Mouse (Mus musculus) liver, embryonic 14.5 days (tissue): ENCODE measurements around the gene Cd109. TPM values are rescaled to one million over a fixed set of nuclear protein-coding genes. Genes with fewer than 3 reads are reported as not detected.
A peak's percentile ranks its signal among the peaks of the same experiment; 100 is the strongest.

Experiments used
- ATAC-seq: fragments of 200-750 bp; cut with Nextera tagmentation; 2 replicates; pipeline ENCODE4 v1.8.0; 2017; ENCODE audit warnings: moderate number of reproducible peaks, mild to moderate bottlenecking, moderate library complexity; ENCODE audit not compliant: insufficient read depth
- DNase-seq, 3 experiments: peaks; one replicate each; pipeline ENCODE4 v3.0.0-alpha.2; 2012 to 2013; ENCODE audit warnings: low read depth in 3 of 3, low spot score in 3 of 3
- H3K27ac ChIP-seq: fragments of 300-500 bp; sonication (generic); 2 replicates; pipeline ENCODE4 v1.5.1; 2014; ENCODE audit warnings: moderate library complexity, mild to moderate bottlenecking, control low read depth, inconsistent platforms
- H3K27me3 ChIP-seq: fragments of 300-500 bp; sonication (generic); 2 replicates; pipeline ENCODE4 v1.6.1; 2014; ENCODE audit warnings: mild to moderate bottlenecking, low read length, moderate library complexity; ENCODE audit not compliant: control insufficient read depth, insufficient read depth
- H3K36me3 ChIP-seq: fragments of 300-500 bp; sonication (generic); replicated peaks from 2 replicates; pipeline ENCODE4 v1.6.1; 2014; ENCODE audit warnings: low read depth; ENCODE audit not compliant: control insufficient read depth, insufficient read depth
- H3K4me1 ChIP-seq, 2 experiments: fragments of 200-500 bp in 1 of 2; fragments of 300-500 bp in 1 of 2; sonication (generic) in 1 of 2; replicated peaks; 2 replicates each; pipeline ENCODE4 v1.6.1; 2012 to 2014; ENCODE audit warnings: antibody characterized with exemption in 1 of 2, inconsistent platforms in 1 of 2, low read length in 1 of 2; ENCODE audit not compliant: control insufficient read depth in 2 of 2, insufficient read depth in 2 of 2
- H3K4me2 ChIP-seq: fragments of 300-500 bp; sonication (generic); 2 replicates; pipeline ENCODE4 v1.6.1; 2014; ENCODE audit warnings: low read depth, mild to moderate bottlenecking, control low read depth, moderate library complexity
- H3K4me3 ChIP-seq, 2 experiments: fragments of 200-500 bp in 1 of 2; fragments of 300-500 bp in 1 of 2; sonication (generic) in 1 of 2; 2 replicates each; pipeline ENCODE4 v1.5.1; 2012 to 2014; ENCODE audit warnings: low read depth in 2 of 2, low read length in 2 of 2, mild to moderate bottlenecking in 2 of 2, control low read depth in 1 of 2, inconsistent platforms in 1 of 2, moderate library complexity in 1 of 2; ENCODE audit not compliant: insufficient read depth in 1 of 2
- H3K9ac ChIP-seq: fragments of 300-500 bp; sonication (generic); replicated peaks from 2 replicates; pipeline ENCODE4 v1.6.1; 2014; ENCODE audit warnings: mild to moderate bottlenecking, control low read depth, moderate library complexity
- H3K9me3 ChIP-seq: fragments of 300-500 bp; sonication (generic); 2 replicates; pipeline ENCODE4 v1.6.1; 2016; ENCODE audit warnings: low read length, mixed read lengths; ENCODE audit not compliant: control insufficient read depth
- CTCF ChIP-seq: IDR thresholded peaks from 2 replicates; pipeline ENCODE4 v1.5.1; 2016; ENCODE audit warnings: antibody characterized with exemption, low read depth, control low read depth
- EP300 ChIP-seq: IDR thresholded peaks from 2 replicates; pipeline ENCODE4 v1.6.1; 2016; ENCODE audit warnings: antibody characterized with exemption, low read depth
- WGBS: fragments of 180-500 bp; shearing (Covaris S2); extraction: QIAGEN DNeasy Blood & Tissue Kit; methylation state at CpG from one replicate; pipeline ENCODE4 v1.1.7; 2014; ENCODE audit not compliant: insufficient replicate concordance; 5-methylcytosine and 5-hydroxymethylcytosine counted together
- polyA plus RNA-seq, 2 experiments: library from polyadenylated mRNA; depleted of rRNA in 1 of 2; stranded (reverse) in 1 of 2; unstranded in 1 of 2; fragments of >200 nt; fragmentation: Nextera tagmentation in 1 of 2; extraction: Ambion mirVana in 1 of 2; gene quantifications; 2 replicates each; pipeline versions ENCODE4 v1.2.1 to v1.2.3; 2012 to 2014

Cd109 gene
- polyA plus RNA-seq, 2 experiments = 0.06 to 0.07 TPM

- ATAC-seq (no peak), DNase-seq (no peak)
- 46% methylated on average over 4 of the region's 4 CpGs for WGBS
Measured at GRCm38 (mm10) chr9:78641386-78641785, 26.0 kb downstream of the Cd109 start.

GRCm38 (mm10) chr9:78646008-78646777, 30.8 kb downstream of the Cd109 start:
- Histone ChIP-seq H3K9ac (no peak overlapping the region), H3K4me1 (no peaks in the 10 kb centered on the region), H3K27me3 (no peaks in the 10 kb centered on the region), H3K27ac (no peak overlapping the region), H3K4me3 (no peak overlapping the region), H3K36me3 (no peaks in the 10 kb centered on the region), H3K9me3 (no peaks in the 10 kb centered on the region), H3K4me2 (no peak overlapping the region)
- peak; percentile 4 to 27 (median 17) for DNase-seq
- TF ChIP-seq CTCF (peak; percentile 72), EP300 (no peak)
- ATAC-seq = no peak
- 34% methylated on average over 6 of the region's 6 CpGs for WGBS

More at GRCm38 (mm10) chr9:78641386-78641785, 26.0 kb downstream of the Cd109 start:
- H3K4me1 ChIP-seq = no peaks in the 10 kb centered on the region
- no peak overlapping the region for H3K4me2 ChIP-seq
- no peak overlapping the region for H3K4me3 ChIP-seq
- H3K9me3 ChIP-seq = no peaks in the 10 kb centered on the region
- no peak overlapping the region for H3K9ac ChIP-seq
- no peaks in the 10 kb centered on the region for H3K27me3 ChIP-seq
- no peak overlapping the region for H3K27ac ChIP-seq
- TF ChIP-seq CTCF (no peak), EP300 (no peak)
- no peaks in the 10 kb centered on the region for H3K36me3 ChIP-seq

- Histone ChIP-seq H3K9me3 (no peaks in the 10 kb centered on the region), H3K27ac (no peak overlapping the region), H3K4me3 (no peak overlapping the region), H3K9ac (no peak overlapping the region), H3K4me1 (no peaks in the 10 kb centered on the region), H3K4me2 (no peak overlapping the region), H3K27me3 (no peaks in the 10 kb centered on the region), H3K36me3 (no peaks in the 10 kb centered on the region)
- TF ChIP-seq CTCF (no peak), EP300 (no peak)
- ATAC-seq (no peak), DNase-seq (no peak)
- WGBS = 77% methylated on average over 8 of the region's 8 CpGs
Measured at GRCm38 (mm10) chr9:78648641-78649040, 33.3 kb downstream of the Cd109 start.

- H3K9me3 ChIP-seq = no peaks in the 10 kb centered on the region
- H3K9ac ChIP-seq = no peak overlapping the region
- ATAC-seq (no peak), DNase-seq (no peak)
- H3K27ac ChIP-seq = no peak overlapping the region
- H3K27me3 ChIP-seq = no peaks in the 10 kb centered on the region
- H3K4me3 ChIP-seq = no peak overlapping the region
- H3K4me1 ChIP-seq = no peaks in the 10 kb centered on the region
- no peaks in the 10 kb centered on the region for H3K36me3 ChIP-seq
- no peak overlapping the region for H3K4me2 ChIP-seq
- TF ChIP-seq EP300 (no peak), CTCF (no peak)
Measured at GRCm38 (mm10) chr9:78649398-78649797, 34.1 kb downstream of the Cd109 start.

- Histone ChIP-seq H3K27ac (no peak overlapping the region), H3K4me3 (no peak overlapping the region), H3K4me1 (no peaks in the 10 kb centered on the region), H3K4me2 (no peak overlapping the region), H3K27me3 (no peaks in the 10 kb centered on the region), H3K9me3 (no peaks in the 10 kb centered on the region), H3K36me3 (no peaks in the 10 kb centered on the region), H3K9ac (no peak overlapping the region)
- DNase-seq = no peak
- WGBS = 66% methylated on average over 5 of the region's 5 CpGs
- ATAC-seq = no peak
- TF ChIP-seq EP300 = no peak
Measured at GRCm38 (mm10) chr9:78657564-78657963, 42.2 kb downstream of the Cd109 start.
